Mouse (Mus musculus): ENCODE measurements around the gene Zmynd8.

Zmynd8 gene

GRCm38 (mm10) chr2:165898202-165899194 is at the start of gene Zmynd8:
Zmynd8 (minus strand) TSS chr2:165899016.
- DNase-seq (ENCODE audit: low spot score in 2 of 2) = no peak

- no peak for DNase-seq (ENCODE audit: low spot score in 2 of 2)
These were observed 49.2 kb upstream of the Zmynd8 start for GRCm38 (mm10) chr2:165948007-165948406.

GRCm38 (mm10) chr2:165946046-165946564 is 47.3 kb upstream of the Zmynd8 start:
- DNase-seq (ENCODE audit: low spot score in 2 of 2) = no peak

- DNase-seq (ENCODE audit: low spot score in 2 of 2) = no peak
These were observed 45.9 kb upstream of the Zmynd8 start for GRCm38 (mm10) chr2:165944576-165945351.

- no peak for DNase-seq (ENCODE audit: low spot score in 2 of 2)
These were observed 44.3 kb upstream of the Zmynd8 start for GRCm38 (mm10) chr2:165943113-165943512.

- DNase-seq (ENCODE audit: low spot score in 2 of 2) = peak; percentile 87 to 94
These were observed 37.3 kb upstream of the Zmynd8 start for GRCm38 (mm10) chr2:165936106-165936505.

GRCm38 (mm10) chr2:165927705-165928104 is 28.9 kb upstream of the Zmynd8 start:
- no peak for DNase-seq (ENCODE audit: low spot score in 2 of 2)

GRCm38 (mm10) chr2:165926191-165926590 is 27.4 kb upstream of the Zmynd8 start:
- no peak for DNase-seq (ENCODE audit: low spot score in 2 of 2)

GRCm38 (mm10) chr2:165925144-165925543 is 26.3 kb upstream of the Zmynd8 start:
- no peak for DNase-seq (ENCODE audit: low spot score in 2 of 2)

- no peak for DNase-seq (ENCODE audit: low spot score in 2 of 2)
These were observed 25.9 kb upstream of the Zmynd8 start for GRCm38 (mm10) chr2:165924695-165925094.

GRCm38 (mm10) chr2:165923715-165924114 is 24.9 kb upstream of the Zmynd8 start:
- no peak for DNase-seq (ENCODE audit: low spot score in 2 of 2)

- DNase-seq (ENCODE audit: low spot score in 2 of 2) = no peak
These were observed 24.2 kb upstream of the Zmynd8 start for GRCm38 (mm10) chr2:165922994-165923393.

GRCm38 (mm10) chr2:165922047-165922728 is 23.4 kb upstream of the Zmynd8 start:
- no peak for DNase-seq (ENCODE audit: low spot score in 2 of 2)

GRCm38 (mm10) chr2:165914298-165914697 is 15.5 kb upstream of the Zmynd8 start:
- peak; percentile 95 to 98 for DNase-seq (ENCODE audit: low spot score in 2 of 2)

- DNase-seq (ENCODE audit: low spot score in 2 of 2) = no peak
These were observed 14.3 kb upstream of the Zmynd8 start for GRCm38 (mm10) chr2:165913073-165913472.

GRCm38 (mm10) chr2:165909731-165910130 is 10.9 kb upstream of the Zmynd8 start:
- no peak for DNase-seq (ENCODE audit: low spot score in 2 of 2)

- no peak for DNase-seq (ENCODE audit: low spot score in 2 of 2)
These were observed 8.4 kb upstream of the Zmynd8 start for GRCm38 (mm10) chr2:165907199-165907598.

GRCm38 (mm10) chr2:165906332-165906945 is 7.6 kb upstream of the Zmynd8 start:
- no peak for DNase-seq (ENCODE audit: low spot score in 2 of 2)

GRCm38 (mm10) chr2:165901127-165901384 is 2.2 kb upstream of the Zmynd8 start:
- no peak for DNase-seq (ENCODE audit: low spot score in 2 of 2)

GRCm38 (mm10) chr2:165900351-165901126 is 1.7 kb upstream of the Zmynd8 start:
- no peak for DNase-seq (ENCODE audit: low spot score in 2 of 2)

- no peak for DNase-seq (ENCODE audit: low spot score in 2 of 2)
These were observed 1.1 kb upstream of the Zmynd8 start for GRCm38 (mm10) chr2:165899923-165900322.

Measured in heart, adult 9 months (tissue).